Mouse (Mus musculus) MEL (cell line): ENCODE data around the gene Golph3l.

Experiments used
- CHD1 ChIP-seq: IDR thresholded peaks from 2 replicates; pipeline ENCODE4 v1.6.1; 2012; ENCODE audit warnings: low read depth, mild to moderate bottlenecking, inconsistent platforms, low read length, improper control_type of control experiment
- CHD2 ChIP-seq: IDR thresholded peaks from 2 replicates; pipeline ENCODE4 v1.6.1; 2011; ENCODE audit warnings: low read length, improper control_type of control experiment
- CTCF ChIP-seq, 3 experiments: IDR thresholded peaks in 2 of 3; conservative IDR thresholded peaks in 1 of 3; 2 replicates each; pipeline ENCODE4 v1.5.1; 2011 to 2012; ENCODE audit warnings: low read length in 3 of 3, low read depth in 2 of 3, mild to moderate bottlenecking in 2 of 3, improper control_type of control experiment in 1 of 3, inconsistent platforms in 1 of 3, mixed read lengths in 1 of 3, moderate library complexity in 1 of 3; ENCODE audit not compliant: control insufficient read depth in 1 of 3, insufficient read depth in 1 of 3, poor library complexity in 1 of 3, severe bottlenecking in 1 of 3
- POLR2A ChIP-seq, 2 experiments: IDR thresholded peaks; 2 replicates each; pipeline ENCODE4 v1.6.1; 2011 to 2012; ENCODE audit warnings: low read length in 2 of 2, mild to moderate bottlenecking in 2 of 2, control low read depth in 1 of 2, improper control_type of control experiment in 1 of 2, low read depth in 1 of 2, moderate library complexity in 1 of 2; ENCODE audit not compliant: control insufficient read depth in 1 of 2, insufficient read depth in 1 of 2, poor library complexity in 1 of 2

DNA sequence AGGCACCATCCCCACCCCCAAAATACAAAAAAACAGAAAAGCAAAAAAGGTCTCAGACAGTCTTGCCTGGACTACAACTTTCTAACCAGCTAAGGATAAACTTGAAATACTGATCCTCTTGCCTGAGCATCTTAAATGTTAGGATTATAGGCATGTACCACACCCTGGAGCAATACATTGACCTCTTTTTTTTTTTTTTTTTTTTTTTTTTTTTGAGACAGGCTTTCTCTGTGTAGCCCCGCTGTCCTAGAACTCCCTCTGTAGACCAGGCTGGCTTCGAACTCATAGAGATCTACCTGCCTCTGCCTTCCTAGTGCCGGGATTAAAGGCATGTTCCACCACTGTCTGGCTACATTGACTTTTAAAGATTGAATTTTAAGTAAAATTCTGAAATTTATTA lies 28.0 kb upstream of the Golph3l start:
- TF ChIP-seq CHD1: no peak
- no peak for TF ChIP-seq CTCF (IDR thresholded peaks at IDR 0.05 in 2 of 3, conservative IDR thresholded peaks at IDR 0.05 in 1 of 3; ENCODE audit: control insufficient read depth in 1 of 3, insufficient read depth in 1 of 3, low read depth in 2 of 3, low read length in 3 of 3, poor library complexity in 1 of 3, severe bottlenecking in 1 of 3)
- no peak for TF ChIP-seq CHD2
- no peak for TF ChIP-seq POLR2A (IDR thresholded peaks at IDR 0.05; ENCODE audit: control insufficient read depth in 1 of 2, insufficient read depth in 1 of 2, low read depth in 1 of 2, low read length in 2 of 2, poor library complexity in 1 of 2)
